Mouse (Mus musculus): Measurements from ENCODE around the gene Syncrip. TPM values are rescaled to one million over a fixed set of nuclear protein-coding genes. Genes with fewer than 3 reads are reported as not detected.
A peak's percentile ranks its signal among the peaks of the same experiment; 100 is the strongest.

Syncrip gene
- 10 to 100 TPM; 77.9 to 81.8 TPM for total RNA-seq (2021)
- long read RNA-seq, experiment 1, full-length matches to known transcripts, result 42 of 56 reads
- long read RNA-seq, experiment 1, partial matches to known transcripts, result 8 of 56 reads
- long read RNA-seq, experiment 1, other reads (novel, unspliced or antisense), result 6 of 56 reads
- long read RNA-seq, experiment 2, full-length matches to known transcripts, result 37 of 58 reads
- long read RNA-seq, experiment 2, partial matches to known transcripts, result 12 of 58 reads
- long read RNA-seq, experiment 2, other reads (novel, unspliced or antisense), result 9 of 58 reads

GRCm38 (mm10) chr9:88482230-88482828 is at the start of gene Syncrip:
Syncrip (minus strand) TSS chr9:88482574.
- peak; percentile 93 to 95 for DNase-seq (ENCODE audit: low spot score in 2 of 2)

- DNase-seq (ENCODE audit: low spot score in 2 of 2), result no peak
Observed at GRCm38 (mm10) chr9:88529979-88530580, 47.7 kb upstream of the Syncrip start.

GRCm38 (mm10) chr9:88529571-88529970 is 47.2 kb upstream of the Syncrip start:
- no peak for DNase-seq (ENCODE audit: low spot score in 2 of 2)

- no peak for DNase-seq (ENCODE audit: low spot score in 2 of 2)
Observed at GRCm38 (mm10) chr9:88528736-88529135, 46.4 kb upstream of the Syncrip start.

GRCm38 (mm10) chr9:88527956-88528355 is 45.6 kb upstream of the Syncrip start:
- no peak for DNase-seq (ENCODE audit: low spot score in 2 of 2)

GRCm38 (mm10) chr9:88525341-88525740 is 43.0 kb upstream of the Syncrip start:
- DNase-seq (ENCODE audit: low spot score in 2 of 2), result no peak

- no peak for DNase-seq (ENCODE audit: low spot score in 2 of 2)
Observed at GRCm38 (mm10) chr9:88524796-88525195, 42.4 kb upstream of the Syncrip start.

GRCm38 (mm10) chr9:88524367-88524766 is 42.0 kb upstream of the Syncrip start:
- DNase-seq (ENCODE audit: low spot score in 2 of 2), result no peak

- no peak for DNase-seq (ENCODE audit: low spot score in 2 of 2)
Observed at GRCm38 (mm10) chr9:88523335-88523668, 40.9 kb upstream of the Syncrip start.

- peak; percentile 95 to 98 for DNase-seq (ENCODE audit: low spot score in 2 of 2)
Observed at GRCm38 (mm10) chr9:88522569-88523334, 40.4 kb upstream of the Syncrip start.

- DNase-seq (ENCODE audit: low spot score in 2 of 2), result peak in 1 of 2 experiments; percentile 14
Observed at GRCm38 (mm10) chr9:88521961-88522568, 39.7 kb upstream of the Syncrip start.

GRCm38 (mm10) chr9:88520849-88521483 is 38.6 kb upstream of the Syncrip start:
- DNase-seq (ENCODE audit: low spot score in 2 of 2), result no peak

GRCm38 (mm10) chr9:88520122-88520848 is 37.9 kb upstream of the Syncrip start:
- DNase-seq (ENCODE audit: low spot score in 2 of 2), result no peak

GRCm38 (mm10) chr9:88519390-88520121 is 37.2 kb upstream of the Syncrip start:
- DNase-seq (ENCODE audit: low spot score in 2 of 2), result no peak

- DNase-seq (ENCODE audit: low spot score in 2 of 2), result no peak
Observed at GRCm38 (mm10) chr9:88516361-88516995, 34.1 kb upstream of the Syncrip start.

GRCm38 (mm10) chr9:88515546-88515945 is 33.2 kb upstream of the Syncrip start:
- DNase-seq (ENCODE audit: low spot score in 2 of 2), result no peak

GRCm38 (mm10) chr9:88501846-88502245 is 19.5 kb upstream of the Syncrip start:
- DNase-seq (ENCODE audit: low spot score in 2 of 2), result no peak

GRCm38 (mm10) chr9:88500112-88500511 is 17.7 kb upstream of the Syncrip start:
- no peak for DNase-seq (ENCODE audit: low spot score in 2 of 2)

GRCm38 (mm10) chr9:88492522-88492921 is 10.1 kb upstream of the Syncrip start:
- DNase-seq (ENCODE audit: low spot score in 2 of 2), result no peak
